Mouse (Mus musculus): ENCODE measurements around the gene Cryz.

Gene Cryz

DNA sequence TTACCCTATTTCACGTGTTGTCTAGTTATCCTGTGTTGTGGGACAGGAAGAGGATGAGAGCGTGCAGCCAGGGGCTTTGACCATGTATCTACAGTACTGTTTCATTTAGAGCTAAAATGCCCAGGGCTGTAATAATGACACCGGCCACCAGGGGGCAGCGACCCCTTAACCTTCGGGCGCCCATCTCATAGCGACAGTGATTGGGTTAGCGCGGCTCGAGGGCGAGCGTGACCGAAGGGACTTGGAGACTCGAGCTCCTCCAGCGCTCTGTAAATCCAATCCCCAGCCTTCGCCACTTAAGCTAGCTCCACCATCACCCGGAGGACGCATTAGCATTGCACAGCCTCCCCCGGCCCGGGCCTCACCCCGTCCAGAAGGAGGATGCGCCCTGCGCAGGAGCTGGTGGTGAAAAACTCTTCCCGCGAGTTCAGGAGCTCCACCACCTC is at the start of gene Cryz:
Gene Cryz, plus strand, starts transcription at position 224 of the 446 bp plus-strand sequence.
- DNase-seq (ENCODE audit: low spot score in 2 of 2), result peak; percentile 76 to 85

GRCm38 (mm10) chr3:154547549-154548426 is 48.7 kb upstream of the Cryz start:
- DNase-seq (ENCODE audit: low spot score in 2 of 2), result no peak

- no peak for DNase-seq (ENCODE audit: low spot score in 2 of 2)
Measured at GRCm38 (mm10) chr3:154548868-154549301, 47.6 kb upstream of the Cryz start.

- no peak for DNase-seq (ENCODE audit: low spot score in 2 of 2)
Measured at GRCm38 (mm10) chr3:154550326-154551034, 46.0 kb upstream of the Cryz start.

GRCm38 (mm10) chr3:154551035-154551411 is 45.5 kb upstream of the Cryz start:
- no peak for DNase-seq (ENCODE audit: low spot score in 2 of 2)

- DNase-seq (ENCODE audit: low spot score in 2 of 2), result no peak
Measured at GRCm38 (mm10) chr3:154562192-154562591, 34.3 kb upstream of the Cryz start.

DNA sequence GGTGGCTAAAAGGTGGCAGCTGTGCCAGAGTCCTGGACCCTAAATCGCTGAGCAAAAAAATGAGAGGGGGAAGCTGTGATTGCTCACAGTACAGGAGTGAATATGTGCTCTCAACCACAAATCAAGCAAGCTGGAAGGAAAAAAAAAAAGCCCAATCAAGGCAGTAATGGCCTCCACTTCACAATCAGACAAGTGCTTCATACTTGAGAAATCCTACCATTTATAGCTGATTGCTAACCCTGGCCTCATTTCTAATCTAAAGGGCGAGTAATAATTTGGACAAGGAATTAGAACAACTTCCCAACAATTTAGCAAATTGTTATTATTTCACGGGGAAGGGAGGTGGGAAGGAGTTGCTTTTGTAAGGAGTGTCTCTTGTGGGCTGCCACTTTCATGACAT is 31.1 kb upstream of the Cryz start:
- no peak for DNase-seq (ENCODE audit: low spot score in 2 of 2)

- no peak for DNase-seq (ENCODE audit: low spot score in 2 of 2)
Measured at GRCm38 (mm10) chr3:154570029-154570575, 26.4 kb upstream of the Cryz start.

DNA sequence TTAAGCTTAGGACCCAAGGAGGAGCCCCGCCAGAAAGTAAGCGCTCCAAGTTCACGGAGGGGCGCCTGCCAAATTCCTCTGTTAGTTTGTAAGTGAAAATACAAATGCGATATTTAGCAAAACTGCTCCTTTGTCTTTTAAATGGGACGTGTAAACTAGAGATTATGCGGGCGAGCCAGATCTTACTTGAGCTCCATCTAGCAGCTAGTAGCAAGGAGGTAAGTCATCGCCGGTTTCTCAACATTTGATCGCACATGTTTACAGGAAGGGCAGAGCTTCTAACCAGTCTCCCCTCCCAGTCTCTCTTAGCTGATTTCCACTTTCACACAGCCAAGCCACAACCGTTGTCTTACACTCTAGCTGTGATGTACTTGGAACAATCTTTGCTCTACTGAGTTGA is 25.7 kb upstream of the Cryz start:
- no peak for DNase-seq (ENCODE audit: low spot score in 2 of 2)

- peak; percentile 15 to 21 for DNase-seq (ENCODE audit: low spot score in 2 of 2)
Measured at GRCm38 (mm10) chr3:154572341-154572972, 24.1 kb upstream of the Cryz start.

DNA sequence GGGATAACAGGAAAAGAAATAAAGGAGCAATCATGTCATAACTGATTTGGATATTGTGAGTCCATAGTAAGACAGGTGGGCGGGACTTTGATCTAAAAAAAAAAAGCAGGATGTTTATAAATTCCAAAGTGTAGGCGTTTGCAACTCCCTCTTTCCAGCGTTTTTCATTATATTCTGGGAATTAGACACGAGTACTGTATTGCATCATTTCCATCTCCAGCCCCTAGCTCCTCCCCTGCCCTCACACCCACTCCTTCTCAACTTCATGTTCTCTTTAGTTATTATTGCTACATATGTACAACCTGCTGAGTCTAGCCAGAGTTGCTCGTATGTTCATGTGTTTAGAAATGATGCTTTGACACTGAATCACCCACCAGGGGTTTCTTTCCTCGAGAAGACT is 22.8 kb upstream of the Cryz start:
- no peak for DNase-seq (ENCODE audit: low spot score in 2 of 2)

GRCm38 (mm10) chr3:154577895-154578294 is 18.6 kb upstream of the Cryz start:
- no peak for DNase-seq (ENCODE audit: low spot score in 2 of 2)

- peak; percentile 2 to 3 for DNase-seq (ENCODE audit: low spot score in 2 of 2)
Measured at GRCm38 (mm10) chr3:154584351-154584750, 12.2 kb upstream of the Cryz start.

DNA sequence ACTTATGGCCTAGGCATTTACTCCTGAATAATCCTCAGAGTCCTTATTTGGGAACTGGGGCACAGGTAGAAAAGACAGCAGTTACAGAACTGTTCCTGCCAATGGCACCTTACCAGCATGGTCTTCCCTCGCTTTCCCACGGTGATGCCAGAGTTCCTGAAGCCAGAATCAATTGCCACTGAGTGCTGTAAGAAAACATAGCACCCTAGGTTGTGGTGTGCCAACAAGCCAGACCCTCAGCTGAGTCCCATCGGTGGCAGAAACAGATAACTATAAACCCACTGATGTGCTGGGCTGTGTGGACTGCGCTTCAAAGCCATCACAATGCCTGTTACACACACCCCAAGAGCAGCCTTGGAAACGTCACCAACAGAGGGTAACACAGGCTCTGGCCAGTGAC is 5.5 kb upstream of the Cryz start:
- DNase-seq (ENCODE audit: low spot score in 2 of 2), result no peak

DNA sequence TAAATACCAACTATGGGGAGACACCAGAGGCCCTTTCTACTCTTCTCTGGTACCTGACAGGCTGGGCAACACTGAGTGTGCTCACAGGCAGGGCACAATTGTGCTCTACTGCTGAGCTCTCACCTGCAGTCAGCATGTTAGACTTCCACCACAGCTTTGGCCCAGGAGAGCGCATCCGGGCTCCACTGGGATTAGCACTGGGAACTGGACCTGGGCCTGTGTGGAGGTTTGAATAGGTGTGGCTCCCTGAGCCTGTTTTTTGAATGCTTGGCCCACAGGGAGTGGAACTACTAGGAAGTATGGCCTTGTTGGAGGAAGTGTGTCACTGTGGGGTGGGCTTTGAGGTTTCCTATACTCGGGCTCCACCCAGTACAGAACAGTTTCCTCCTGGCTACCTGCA is 4.9 kb upstream of the Cryz start:
- no peak for DNase-seq (ENCODE audit: low spot score in 2 of 2)

DNA sequence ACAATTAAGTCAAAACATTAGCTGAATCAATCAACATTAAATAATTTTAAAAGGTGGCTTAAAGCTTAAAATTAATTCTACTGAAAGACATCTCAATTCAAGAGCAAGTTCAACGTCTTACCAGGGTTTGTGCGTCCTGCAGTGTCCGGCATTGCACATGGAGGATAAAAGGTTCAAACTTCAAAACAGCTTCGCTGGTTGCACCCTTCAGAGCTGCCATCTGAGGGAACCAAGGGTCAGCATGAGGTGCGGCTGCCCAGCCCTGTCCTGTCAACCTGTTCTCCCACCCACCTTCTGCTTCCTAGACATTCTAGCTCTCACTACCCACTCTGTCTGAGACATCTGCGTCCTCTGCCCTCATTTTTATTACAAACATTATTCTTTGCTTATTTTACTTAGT is 2.9 kb upstream of the Cryz start:
- DNase-seq (ENCODE audit: low spot score in 2 of 2), result no peak

DNA sequence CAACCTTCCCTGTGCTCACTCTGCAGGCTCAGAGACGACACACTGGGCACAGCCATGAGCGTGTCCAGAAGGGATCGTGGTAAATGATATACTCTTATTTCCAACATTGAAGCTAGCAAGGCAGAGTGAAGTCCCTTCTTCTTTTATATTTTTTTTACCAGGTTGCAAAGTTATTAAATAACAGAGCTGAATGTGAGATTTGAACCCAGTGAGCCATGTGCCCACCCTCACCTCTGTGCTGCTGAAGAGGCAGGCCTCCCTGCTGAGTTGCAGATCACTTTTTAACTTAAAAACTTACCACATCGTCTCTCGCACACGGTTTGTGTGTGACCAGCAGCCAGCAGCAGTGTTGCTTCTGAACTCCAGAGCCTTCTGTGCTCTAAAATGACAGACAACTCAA is 2.4 kb upstream of the Cryz start:
- no peak for DNase-seq (ENCODE audit: low spot score in 2 of 2)

DNA sequence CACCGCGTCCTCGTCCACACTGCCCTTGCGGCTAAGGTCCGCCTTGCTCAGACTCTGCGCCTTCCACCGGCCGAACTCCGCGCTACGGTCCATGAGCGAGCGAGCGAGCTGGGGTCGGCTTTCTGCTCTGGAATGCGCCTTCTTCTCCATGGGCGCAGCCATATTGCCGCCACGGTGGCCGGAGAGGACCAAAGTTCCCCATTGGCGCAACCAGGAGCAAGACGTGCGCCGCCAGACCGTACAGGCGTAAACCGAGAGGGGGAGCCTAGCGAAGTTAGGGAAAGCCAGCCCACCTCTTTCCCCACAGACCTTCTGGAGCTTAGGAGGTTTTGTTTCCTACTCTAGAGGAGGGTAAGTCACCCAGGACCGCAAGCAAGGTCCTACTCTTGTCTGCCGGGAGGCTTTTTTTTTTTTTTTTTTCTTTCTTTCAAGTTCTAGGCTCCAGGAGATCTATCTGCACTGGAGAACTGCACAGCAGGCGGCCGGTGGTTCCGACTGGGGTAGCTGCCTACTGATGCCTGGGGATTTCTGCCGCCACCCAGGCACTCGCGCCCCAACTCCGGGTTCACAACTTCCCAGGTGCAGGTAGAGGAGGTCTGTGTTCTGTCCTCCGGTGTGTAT is 533 bp downstream of the Cryz start, which contains the start of gene Tyw3:
Gene Tyw3, minus strand, starts transcription at position 171 of the 621 bp plus-strand sequence.
- peak; percentile 90 for DNase-seq (ENCODE audit: low spot score in 2 of 2)

- DNase-seq (ENCODE audit: low spot score in 2 of 2), result no peak
Measured at GRCm38 (mm10) chr3:154597561-154597960, 1.1 kb downstream of the Cryz start.

GRCm38 (mm10) chr3:154602141-154602540 is 5.6 kb downstream of the Cryz start:
- DNase-seq (ENCODE audit: low spot score in 2 of 2), result no peak

- no peak for DNase-seq (ENCODE audit: low spot score in 2 of 2)
Measured at GRCm38 (mm10) chr3:154604871-154605270, 8.4 kb downstream of the Cryz start.

DNA sequence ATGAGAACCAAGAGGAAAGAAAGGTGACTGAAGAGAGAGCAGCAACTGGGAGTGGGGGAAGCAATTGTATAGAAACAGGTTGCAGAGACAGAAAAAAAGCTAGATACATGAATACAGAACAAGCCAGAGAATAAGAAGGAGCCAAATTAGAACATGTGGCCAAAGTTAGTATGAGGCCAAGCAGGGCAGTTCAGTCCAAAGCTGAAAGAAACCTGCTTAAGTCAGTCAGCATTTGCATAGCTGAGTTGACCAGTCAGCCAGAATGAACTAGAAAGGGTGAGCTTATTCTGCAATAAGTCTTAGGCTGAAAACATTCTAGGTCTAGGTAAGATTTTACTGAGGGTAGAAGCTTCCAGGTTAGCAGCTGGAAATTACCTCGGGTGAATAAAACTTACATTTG is 11.4 kb downstream of the Cryz start:
- no peak for DNase-seq (ENCODE audit: low spot score in 2 of 2)

All from spleen, postnatal 36 days (tissue).